Mouse (Mus musculus): ENCODE measurements at regions not wholly inside any gene's neighbourhood (a gene's known extent, or its start where the extent isn't known, plus 50 kb on each side); places are given as distances from the start of the nearest gene placed in this dataset.

- no peak for DNase-seq (ENCODE audit: low read depth in 2 of 2, low spot score in 2 of 2)
Measured at GRCm38 (mm10) chr1:127152840-127153239, 52.0 kb upstream of the Mgat5 start.

GRCm38 (mm10) chr1:127135521-127135920, 69.3 kb upstream of the Mgat5 start:
- DNase-seq (ENCODE audit: low read depth in 2 of 2, low spot score in 2 of 2) = no peak

- no peak for DNase-seq (ENCODE audit: low read depth in 2 of 2, low spot score in 2 of 2)
Measured at GRCm38 (mm10) chr1:127131871-127132270, 72.9 kb upstream of the Mgat5 start.

GRCm38 (mm10) chr1:127124862-127125261, 80.0 kb upstream of the Mgat5 start:
- DNase-seq (ENCODE audit: low read depth in 2 of 2, low spot score in 2 of 2) = no peak

- no peak for DNase-seq (ENCODE audit: low read depth in 2 of 2, low spot score in 2 of 2)
Measured at GRCm38 (mm10) chr1:127118019-127118418, 86.8 kb upstream of the Mgat5 start.

GRCm38 (mm10) chr1:127107485-127107884, 97.3 kb upstream of the Mgat5 start:
- no peak for DNase-seq (ENCODE audit: low read depth in 2 of 2, low spot score in 2 of 2)

- DNase-seq (ENCODE audit: low read depth in 2 of 2, low spot score in 2 of 2) = no peak
Measured at GRCm38 (mm10) chr1:127105861-127106260, 99.0 kb upstream of the Mgat5 start.

GRCm38 (mm10) chr1:127103664-127104063, 101.2 kb upstream of the Mgat5 start:
- DNase-seq (ENCODE audit: low read depth in 2 of 2, low spot score in 2 of 2) = no peak

GRCm38 (mm10) chr1:127098871-127099420, 105.9 kb upstream of the Mgat5 start:
- no peak for DNase-seq (ENCODE audit: low read depth in 2 of 2, low spot score in 2 of 2)

GRCm38 (mm10) chr1:127087616-127088015, 117.2 kb upstream of the Mgat5 start:
- no peak for DNase-seq (ENCODE audit: low read depth in 2 of 2, low spot score in 2 of 2)

- no peak for DNase-seq (ENCODE audit: low read depth in 2 of 2, low spot score in 2 of 2)
Measured at GRCm38 (mm10) chr1:127085988-127086387, 118.8 kb upstream of the Mgat5 start.

- DNase-seq (ENCODE audit: low read depth in 2 of 2, low spot score in 2 of 2) = no peak
Measured at GRCm38 (mm10) chr1:127083761-127084308, 121.0 kb upstream of the Mgat5 start.

- no peak for DNase-seq (ENCODE audit: low read depth in 2 of 2, low spot score in 2 of 2)
Measured at GRCm38 (mm10) chr1:127079012-127079411, 125.8 kb upstream of the Mgat5 start.

GRCm38 (mm10) chr1:127062430-127062829, 142.4 kb upstream of the Mgat5 start:
- no peak for DNase-seq (ENCODE audit: low read depth in 2 of 2, low spot score in 2 of 2)

- DNase-seq (ENCODE audit: low read depth in 2 of 2, low spot score in 2 of 2) = no peak
Measured at GRCm38 (mm10) chr1:127045711-127046420, 158.9 kb upstream of the Mgat5 start.

- no peak for DNase-seq (ENCODE audit: low read depth in 2 of 2, low spot score in 2 of 2)
Measured at GRCm38 (mm10) chr1:127034748-127035147, 170.1 kb upstream of the Mgat5 start.

GRCm38 (mm10) chr1:127031563-127031962, 173.3 kb upstream of the Mgat5 start:
- no peak for DNase-seq (ENCODE audit: low read depth in 2 of 2, low spot score in 2 of 2)

- no peak for DNase-seq (ENCODE audit: low read depth in 2 of 2, low spot score in 2 of 2)
Measured at GRCm38 (mm10) chr1:127028872-127029497, 175.8 kb upstream of the Mgat5 start.

- DNase-seq (ENCODE audit: low read depth in 2 of 2, low spot score in 2 of 2) = no peak
Measured at GRCm38 (mm10) chr1:127023100-127023499, 181.7 kb upstream of the Mgat5 start.

- DNase-seq (ENCODE audit: low read depth in 2 of 2, low spot score in 2 of 2) = no peak
Measured at GRCm38 (mm10) chr1:127017698-127018097, 187.1 kb upstream of the Nckap5 start.

- DNase-seq (ENCODE audit: low read depth in 2 of 2, low spot score in 2 of 2) = no peak
Measured at GRCm38 (mm10) chr1:127015894-127016245, 185.3 kb upstream of the Nckap5 start.

All from CD8-positive naive resting alpha-beta T cell, adult 2 months (primary cell).